Mouse (Mus musculus) spleen, adult 2 months (tissue): Measurements from ENCODE around the gene Nap1l1. TPM values are rescaled to one million over a fixed set of nuclear protein-coding genes. Genes with fewer than 3 reads are reported as not detected.

Source experiments
- DNase-seq, 2 experiments: peaks; one replicate each; pipeline versions ENCODE4 v3.0.0 to v3.0.0-alpha.2; 2012 to 2021; ENCODE audit warnings: low spot score in 2 of 2, low read depth in 1 of 2
- H3K27ac ChIP-seq: fragments of 200-500 bp; 2 replicates; pipeline ENCODE4 v1.5.1; 2012; ENCODE audit warnings: low read length, inconsistent platforms; ENCODE audit not compliant: insufficient read depth
- H3K27me3 ChIP-seq: fragments of 200-500 bp; 2 replicates; pipeline ENCODE4 v1.6.1; 2012; ENCODE audit warnings: mild to moderate bottlenecking, moderate library complexity, low read length, inconsistent platforms; ENCODE audit not compliant: control insufficient read depth, insufficient read depth
- H3K36me3 ChIP-seq: fragments of 200-500 bp; 2 replicates; pipeline ENCODE4 v1.6.1; 2012; ENCODE audit warnings: mild to moderate bottlenecking, low read length, inconsistent platforms; ENCODE audit not compliant: control insufficient read depth, insufficient read depth
- H3K4me1 ChIP-seq: fragments of 200-500 bp; 2 replicates; pipeline ENCODE4 v1.6.1; 2011; ENCODE audit warnings: inconsistent platforms; ENCODE audit not compliant: control insufficient read depth, insufficient read depth, insufficient read length
- H3K4me3 ChIP-seq: fragments of 200-500 bp; 2 replicates; pipeline ENCODE4 v1.5.1; 2011; ENCODE audit warnings: mild to moderate bottlenecking, inconsistent platforms; ENCODE audit not compliant: insufficient read depth, insufficient read length; ENCODE audit errors: extremely low read depth
- CTCF ChIP-seq: fragments of 200-500 bp; IDR thresholded peaks from 2 replicates; pipeline ENCODE4 v1.5.1; 2011; ENCODE audit warnings: mild to moderate bottlenecking, inconsistent platforms; ENCODE audit not compliant: insufficient read depth, insufficient read length, insufficient replicate concordance; ENCODE audit errors: extremely low read depth
- POLR2A ChIP-seq: fragments of 200-500 bp; IDR thresholded peaks from 2 replicates; pipeline ENCODE4 v1.6.1; 2011; ENCODE audit warnings: low read depth, low read length, inconsistent platforms
- WGBS: fragments of 180-500 bp; shearing (Covaris S2); methylation state at CpG from one replicate; pipeline ENCODE4 v1.1.7; 2018; 5-methylcytosine and 5-hydroxymethylcytosine counted together
- polyA plus RNA-seq: library from polyadenylated mRNA; depleted of rRNA; stranded (reverse); fragments of >200 nt; gene quantifications from 2 replicates; pipeline ENCODE4 v1.2.3, GENCODE M21; 2012

The Nap1l1 gene
- polyA plus RNA-seq, 1 experiment = 10.4 TPM

GRCm38 (mm10) chr10:111504606-111505005, 31.6 kb downstream of the Nap1l1 start:
- WGBS = 75% methylated on average over 1 of the region's 1 CpGs
- Histone ChIP-seq H3K4me3 (no peak overlapping the region), H3K27ac (no peak overlapping the region), H3K4me1 (peaks cover 8% of the 10 kb centered on the region; the same call in 1 of the 2 replicates), H3K27me3 (no peaks in the 10 kb centered on the region), H3K36me3 (no peaks in the 10 kb centered on the region)
- no peak for TF ChIP-seq POLR2A
- TF ChIP-seq CTCF = no peak
- DNase-seq = no peak

GRCm38 (mm10) chr10:111505406-111505805, 32.4 kb downstream of the Nap1l1 start:
- no peak for DNase-seq
- Histone ChIP-seq H3K4me3 (no peak overlapping the region), H3K27me3 (no peaks in the 10 kb centered on the region), H3K4me1 (peaks cover 8% of the 10 kb centered on the region; the same call in 1 of the 2 replicates), H3K27ac (no peak overlapping the region), H3K36me3 (no peaks in the 10 kb centered on the region)
- WGBS = 83% methylated on average over 7 of the region's 7 CpGs
- TF ChIP-seq POLR2A (no peak), CTCF (no peak)

DNA sequence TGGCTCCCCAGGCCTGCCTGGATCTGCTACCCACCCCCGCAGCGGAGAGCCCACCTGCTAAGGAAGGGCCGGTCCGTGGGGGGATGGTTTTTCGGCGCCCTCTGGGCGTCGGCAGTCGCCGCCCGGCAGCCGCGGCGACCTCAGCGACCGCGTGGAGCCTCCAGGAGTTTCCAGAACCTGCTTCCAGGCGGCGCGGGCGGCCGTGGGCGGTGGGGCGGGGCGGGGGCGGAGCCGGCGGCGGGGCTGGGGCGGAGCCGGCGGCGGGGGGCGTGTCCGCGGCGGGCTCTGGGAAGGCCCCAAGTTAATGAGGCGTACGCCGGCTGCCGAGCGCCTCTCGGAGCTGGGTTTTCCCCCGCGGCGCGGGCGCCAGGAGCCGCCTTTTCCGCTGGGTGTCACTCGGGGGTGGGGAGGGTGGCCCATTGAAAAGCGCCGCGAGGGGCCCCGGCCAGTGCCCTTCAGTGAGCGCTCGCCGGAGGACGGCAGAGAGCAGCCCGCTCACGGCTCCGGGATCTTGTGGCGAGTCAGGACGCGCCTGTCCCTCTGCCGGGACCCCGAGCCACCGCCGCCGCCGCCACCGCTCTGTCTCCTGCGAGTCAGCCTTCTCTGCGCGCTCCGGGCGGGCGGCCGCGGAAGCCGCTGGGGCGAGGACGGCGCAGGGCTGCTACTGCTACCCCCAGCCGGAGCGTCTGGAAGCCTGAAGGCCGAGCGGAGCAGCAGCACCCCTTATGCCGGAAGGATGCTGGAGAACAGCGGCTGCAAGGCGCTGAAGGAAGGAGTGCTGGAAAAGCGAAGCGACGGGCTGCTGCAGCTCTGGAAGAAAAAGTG, 33.3 kb downstream of the Nap1l1 start, which contains the start of gene Phlda1:
Gene Phlda1, plus strand, starts transcription at position 186 of the 825 bp plus-strand sequence.
- Histone ChIP-seq H3K4me3 (peak within 1 kb of the TSS; percentile 82), H3K27ac (peak within 1 kb of the TSS; percentile 91), H3K36me3 (no peaks in the 10 kb centered on the region), H3K4me1 (peaks cover 8% of the 10 kb centered on the region; the same call in 1 of the 2 replicates), H3K27me3 (no peaks in the 10 kb centered on the region)
- peak; percentile 74 to 93 for DNase-seq
- TF ChIP-seq POLR2A (peak; percentile 80), CTCF (no peak)
- under 1% methylated on average over 84 of the region's 94 CpGs for WGBS

GRCm38 (mm10) chr10:111506926-111507459, 34.0 kb downstream of the Nap1l1 start:
- no peaks in the 10 kb centered on the region for H3K27me3 ChIP-seq
- H3K4me1 ChIP-seq = peaks cover 8% of the 10 kb centered on the region; the same call in 1 of the 2 replicates
- H3K27ac ChIP-seq = peak overlapping the region; percentile 91
- H3K36me3 ChIP-seq = no peaks in the 10 kb centered on the region
- TF ChIP-seq CTCF (no peak), POLR2A (no peak)
- H3K4me3 ChIP-seq = peak overlapping the region; percentile 82
- under 1% methylated on average over 19 of the region's 23 CpGs for WGBS
- no peak for DNase-seq

GRCm38 (mm10) chr10:111507460-111508211, 34.6 kb downstream of the Nap1l1 start:
- H3K27me3 ChIP-seq = no peaks in the 10 kb centered on the region
- WGBS = 9% methylated on average over 38 of the region's 38 CpGs
- peak in 1 of 2 experiments; percentile 69 for DNase-seq
- no peaks in the 10 kb centered on the region for H3K36me3 ChIP-seq
- H3K4me1 ChIP-seq = peaks cover 8% of the 10 kb centered on the region; the same call in 1 of the 2 replicates
- peak overlapping the region; percentile 82 for H3K4me3 ChIP-seq
- TF ChIP-seq POLR2A (no peak), CTCF (peak; percentile 42; the same call in 1 of the 2 replicates)
- H3K27ac ChIP-seq = no peak overlapping the region

DNA sequence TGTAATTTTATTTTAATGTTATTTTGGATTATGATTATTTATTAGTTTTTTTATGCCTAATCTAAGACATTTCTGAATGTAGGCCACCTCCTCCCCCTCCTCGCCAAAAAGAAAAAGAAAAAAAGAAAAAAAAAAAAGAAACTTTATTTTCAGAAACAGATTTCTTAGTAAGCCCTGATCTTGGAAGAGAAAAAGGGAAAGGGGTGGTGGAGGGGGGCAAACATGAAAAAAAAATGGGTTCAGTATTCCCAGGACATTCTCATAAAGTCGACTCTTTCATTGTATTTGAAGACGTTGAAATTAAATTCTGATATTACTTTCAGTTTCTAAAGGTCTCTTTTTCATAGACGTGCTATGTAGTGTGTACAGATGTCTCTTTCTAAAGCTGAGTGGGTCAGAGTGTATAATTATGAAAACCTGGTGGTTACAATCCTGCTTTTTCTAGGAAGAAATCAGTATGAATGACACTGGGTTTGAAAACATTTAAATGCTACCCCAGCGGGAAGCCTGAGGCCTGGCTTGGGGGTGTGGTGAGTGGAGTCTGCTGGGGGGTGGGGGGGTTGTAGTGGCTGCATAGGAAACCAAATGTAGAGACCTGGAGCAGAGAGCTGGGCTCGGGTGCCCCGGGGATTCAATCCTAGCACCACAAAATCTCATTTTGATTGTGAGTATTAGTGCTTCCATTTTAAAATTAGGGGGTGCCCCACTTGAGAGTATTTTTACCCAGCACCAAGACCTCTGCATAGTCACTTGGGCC, 35.5 kb downstream of the Nap1l1 start:
- 33% methylated on average over 7 of the region's 7 CpGs for WGBS
- DNase-seq = no peak
- no peaks in the 10 kb centered on the region for H3K36me3 ChIP-seq
- no peak overlapping the region for H3K27ac ChIP-seq
- H3K4me3 ChIP-seq = no peak overlapping the region
- peaks cover 8% of the 10 kb centered on the region; the same call in 1 of the 2 replicates for H3K4me1 ChIP-seq
- H3K27me3 ChIP-seq = no peaks in the 10 kb centered on the region
- TF ChIP-seq CTCF = no peak
- no peak for TF ChIP-seq POLR2A
